Mouse (Mus musculus) kidney, embryonic 16.5 days (tissue): ENCODE measurements around the gene Anks1b. TPM values are rescaled to one million over a fixed set of nuclear protein-coding genes. Genes with fewer than 3 reads are reported as not detected.

Experiments
- ATAC-seq: fragments of 200-750 bp; cut with Nextera tagmentation; 2 replicates; pipeline ENCODE4 v1.8.0; 2017; ENCODE audit warnings: moderate TSS enrichment; ENCODE audit not compliant: low FRiP score, low TSS enrichment
- H3K27ac ChIP-seq: fragments of 300-500 bp; sonication (generic); 2 replicates; pipeline ENCODE4 v1.5.1; 2014; ENCODE audit warnings: low read length
- H3K27me3 ChIP-seq: fragments of 300-500 bp; sonication (generic); 2 replicates; pipeline ENCODE4 v1.6.1; 2014; ENCODE audit warnings: low read length, control low read depth, mixed read lengths; ENCODE audit not compliant: insufficient read depth
- H3K36me3 ChIP-seq: fragments of 300-500 bp; sonication (generic); 2 replicates; pipeline ENCODE4 v1.6.1; 2014; ENCODE audit warnings: low read length, control low read depth, mixed read lengths; ENCODE audit not compliant: insufficient read depth
- H3K4me1 ChIP-seq: fragments of 300-500 bp; sonication (generic); 2 replicates; pipeline ENCODE4 v1.6.1; 2014; ENCODE audit warnings: low read length, control low read depth, mixed read lengths; ENCODE audit not compliant: insufficient read depth
- H3K4me2 ChIP-seq: fragments of 300-500 bp; sonication (generic); replicated peaks from 2 replicates; pipeline ENCODE4 v1.6.1; 2014; ENCODE audit warnings: low read depth, low read length
- H3K4me3 ChIP-seq: fragments of 300-500 bp; sonication (generic); 2 replicates; pipeline ENCODE4 v1.5.1; 2014; ENCODE audit warnings: mild to moderate bottlenecking, low read length
- H3K9ac ChIP-seq: fragments of 300-500 bp; sonication (generic); replicated peaks from 2 replicates; pipeline ENCODE4 v1.6.1; 2014; ENCODE audit warnings: low read length
- H3K9me3 ChIP-seq: fragments of 300-500 bp; sonication (generic); 2 replicates; pipeline ENCODE4 v1.6.1; 2016; ENCODE audit warnings: low read length, control low read depth
- WGBS: fragments of 180-500 bp; shearing (Covaris S2); extraction: QIAGEN DNeasy Blood & Tissue Kit; methylation state at CpG from one replicate; pipeline ENCODE4 v1.1.7; 2014; 5-methylcytosine and 5-hydroxymethylcytosine counted together
- polyA plus RNA-seq: library from polyadenylated mRNA; unstranded; fragments of >200 nt; fragmentation: Nextera tagmentation; extraction: Ambion mirVana; gene quantifications from 2 replicates; pipeline ENCODE4 v1.2.1, GENCODE M21; 2015

Gene Anks1b
- polyA plus RNA-seq, 1 experiment from 2014 or later, result 2.2 TPM

GRCm38 (mm10) chr10:90723071-90723494 lies 849.8 kb downstream of the Anks1b start:
- WGBS, result 64% methylated on average over 5 of the region's 5 CpGs
- ATAC-seq, result no peak
- Histone ChIP-seq H3K27me3 (peaks cover 4% of the 10 kb centered on the region; the same call in 1 of the 2 replicates), H3K4me3 (no peak overlapping the region), H3K4me1 (0 out of 2 replicates have a peak, but pooled peaks cover under 1% of the 10 kb centered on the region), H3K36me3 (no peaks in the 10 kb centered on the region), H3K9me3 (no peaks in the 10 kb centered on the region), H3K4me2 (no peak overlapping the region), H3K9ac (no peak overlapping the region), H3K27ac (no peak overlapping the region)

GRCm38 (mm10) chr10:90723941-90724341 lies 850.6 kb downstream of the Anks1b start:
- ATAC-seq, result no peak
- no peaks in the 10 kb centered on the region for H3K9me3 ChIP-seq
- H3K4me2 ChIP-seq, result no peak overlapping the region
- 92% methylated on average over 13 of the region's 13 CpGs for WGBS
- H3K27ac ChIP-seq, result no peak overlapping the region
- no peak overlapping the region for H3K4me3 ChIP-seq
- H3K36me3 ChIP-seq, result no peaks in the 10 kb centered on the region
- H3K27me3 ChIP-seq, result peaks cover 6% of the 10 kb centered on the region; the same call in 1 of the 2 replicates
- no peak overlapping the region for H3K9ac ChIP-seq
- peaks cover 5% of the 10 kb centered on the region; the same call in 1 of the 2 replicates for H3K4me1 ChIP-seq

GRCm38 (mm10) chr10:90724931-90725330 lies 851.6 kb downstream of the Anks1b start:
- 76% methylated on average over 1 of the region's 1 CpGs for WGBS
- Histone ChIP-seq H3K27ac (no peak overlapping the region), H3K36me3 (no peaks in the 10 kb centered on the region), H3K4me3 (no peak overlapping the region), H3K9me3 (no peaks in the 10 kb centered on the region), H3K4me2 (no peak overlapping the region), H3K27me3 (peaks cover 6% of the 10 kb centered on the region; the same call in 1 of the 2 replicates), H3K4me1 (peaks cover 5% of the 10 kb centered on the region; the same call in 1 of the 2 replicates), H3K9ac (no peak overlapping the region)
- ATAC-seq, result no peak

GRCm38 (mm10) chr10:90728401-90729358 lies 855.4 kb downstream of the Anks1b start:
- H3K4me1 ChIP-seq, result peaks cover 5% of the 10 kb centered on the region; the same call in 1 of the 2 replicates
- H3K9ac ChIP-seq, result peak overlapping the region; percentile 51; the same call in 1 of the 2 replicates
- peak overlapping the region; percentile 58 for H3K4me2 ChIP-seq
- H3K9me3 ChIP-seq, result no peaks in the 10 kb centered on the region
- peak; percentile 83; the same call in 1 of the 2 replicates for ATAC-seq
- H3K36me3 ChIP-seq, result no peaks in the 10 kb centered on the region
- no peak overlapping the region for H3K27ac ChIP-seq
- H3K4me3 ChIP-seq, result peak overlapping the region; percentile 32
- 26% methylated on average over 22 of the region's 22 CpGs for WGBS
- peaks cover 6% of the 10 kb centered on the region; the same call in 1 of the 2 replicates for H3K27me3 ChIP-seq

DNA sequence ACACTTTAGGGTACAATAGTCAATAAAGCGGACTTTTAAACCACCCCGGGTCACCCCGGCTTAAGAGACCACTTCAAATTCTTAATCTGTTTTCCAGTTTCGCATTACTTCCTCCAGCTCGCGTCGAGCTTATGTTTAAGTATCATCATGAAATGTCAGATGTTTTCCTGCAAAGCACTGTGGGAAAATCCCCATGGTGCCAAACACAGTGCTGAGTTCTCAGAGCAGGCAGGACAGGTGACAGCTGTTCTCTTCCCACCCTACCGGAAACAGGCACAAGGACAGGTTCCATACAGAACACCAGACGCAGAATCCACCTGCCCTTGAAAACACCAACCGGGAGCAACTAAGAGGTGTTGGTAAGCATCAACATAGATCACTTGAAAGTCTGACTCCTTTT lies 856.2 kb downstream of the Anks1b start:
- no peak for ATAC-seq
- H3K27me3 ChIP-seq, result peaks cover 6% of the 10 kb centered on the region; the same call in 1 of the 2 replicates
- no peaks in the 10 kb centered on the region for H3K9me3 ChIP-seq
- no peak overlapping the region for H3K27ac ChIP-seq
- no peak overlapping the region for H3K4me3 ChIP-seq
- H3K4me2 ChIP-seq, result no peak overlapping the region
- no peak overlapping the region for H3K9ac ChIP-seq
- H3K36me3 ChIP-seq, result no peaks in the 10 kb centered on the region
- H3K4me1 ChIP-seq, result peaks cover 5% of the 10 kb centered on the region; the same call in 1 of the 2 replicates
- 58% methylated on average over 10 of the region's 10 CpGs for WGBS

GRCm38 (mm10) chr10:90732823-90733222 lies 859.5 kb downstream of the Anks1b start:
- Histone ChIP-seq H3K36me3 (no peaks in the 10 kb centered on the region), H3K27me3 (peaks cover 4% of the 10 kb centered on the region; the same call in 1 of the 2 replicates)

DNA sequence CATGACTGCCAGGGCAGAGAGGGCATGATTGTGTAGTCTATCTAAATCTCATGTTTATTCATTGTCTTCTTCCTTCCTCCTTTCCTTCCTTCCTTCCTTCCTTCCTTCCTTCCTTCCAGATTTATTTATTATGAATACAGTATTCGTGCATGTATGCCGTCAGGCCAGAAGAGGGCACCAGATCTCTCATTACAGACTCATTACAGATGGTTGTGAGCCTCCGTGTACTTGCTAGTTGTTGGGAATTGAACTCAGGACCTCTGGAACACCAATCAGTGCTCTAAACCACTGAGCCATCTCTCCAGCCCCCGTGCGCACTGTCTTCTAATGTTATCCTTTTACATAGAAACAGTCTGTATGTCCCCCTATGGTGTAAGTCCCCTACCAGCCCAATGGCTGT lies 860.3 kb downstream of the Anks1b start:
- no peak overlapping the region for H3K27ac ChIP-seq
- no peaks in the 10 kb centered on the region for H3K4me1 ChIP-seq
- WGBS, result 27% methylated on average over 5 of the region's 5 CpGs
- no peaks in the 10 kb centered on the region for H3K9me3 ChIP-seq
- no peaks in the 10 kb centered on the region for H3K36me3 ChIP-seq
- H3K4me2 ChIP-seq, result no peak overlapping the region
- H3K9ac ChIP-seq, result no peak overlapping the region
- H3K27me3 ChIP-seq, result no peaks in the 10 kb centered on the region; the same call in 1 of the 2 replicates
- no peak for ATAC-seq
- H3K4me3 ChIP-seq, result no peak overlapping the region

More at GRCm38 (mm10) chr10:90732823-90733222, 859.5 kb downstream of the Anks1b start:
- Histone ChIP-seq H3K9ac (no peak overlapping the region), H3K4me1 (peaks cover 5% of the 10 kb centered on the region; the same call in 1 of the 2 replicates), H3K27ac (no peak overlapping the region), H3K4me3 (no peak overlapping the region), H3K4me2 (no peak overlapping the region), H3K9me3 (no peaks in the 10 kb centered on the region)
- 40% methylated on average over 4 of the region's 4 CpGs for WGBS
- no peak for ATAC-seq

- ATAC-seq, result no peak
- Histone ChIP-seq H3K36me3 (no peaks in the 10 kb centered on the region), H3K9me3 (no peaks in the 10 kb centered on the region), H3K4me3 (no peak overlapping the region), H3K27ac (no peak overlapping the region), H3K4me1 (no peaks in the 10 kb centered on the region), H3K9ac (no peak overlapping the region), H3K27me3 (no peaks in the 10 kb centered on the region), H3K4me2 (no peak overlapping the region)
- 69% methylated on average over 2 of the region's 2 CpGs for WGBS
These were observed 865.2 kb downstream of the Anks1b start for GRCm38 (mm10) chr10:90738475-90738874.

GRCm38 (mm10) chr10:90740956-90741355 lies 867.6 kb downstream of the Anks1b start:
- 93% methylated on average over 5 of the region's 5 CpGs for WGBS
- no peaks in the 10 kb centered on the region for H3K4me1 ChIP-seq
- ATAC-seq, result no peak

GRCm38 (mm10) chr10:90751889-90752288 lies 878.6 kb downstream of the Anks1b start:
- Histone ChIP-seq H3K4me3 (no peak overlapping the region), H3K4me1 (no peaks in the 10 kb centered on the region), H3K27me3 (no peaks in the 10 kb centered on the region), H3K27ac (no peak overlapping the region), H3K36me3 (no peaks in the 10 kb centered on the region), H3K9ac (no peak overlapping the region), H3K9me3 (no peaks in the 10 kb centered on the region), H3K4me2 (no peak overlapping the region)
- no peak for ATAC-seq
- WGBS, result 75% methylated on average over 5 of the region's 5 CpGs

More at GRCm38 (mm10) chr10:90740956-90741355, 867.6 kb downstream of the Anks1b start:
- no peak overlapping the region for H3K9ac ChIP-seq
- H3K27me3 ChIP-seq, result no peaks in the 10 kb centered on the region
- H3K4me2 ChIP-seq, result no peak overlapping the region
- H3K27ac ChIP-seq, result no peak overlapping the region
- no peaks in the 10 kb centered on the region for H3K36me3 ChIP-seq
- no peaks in the 10 kb centered on the region for H3K9me3 ChIP-seq
- no peak overlapping the region for H3K4me3 ChIP-seq
